Mouse (Mus musculus): ENCODE data around the gene Ubap2.

DNA sequence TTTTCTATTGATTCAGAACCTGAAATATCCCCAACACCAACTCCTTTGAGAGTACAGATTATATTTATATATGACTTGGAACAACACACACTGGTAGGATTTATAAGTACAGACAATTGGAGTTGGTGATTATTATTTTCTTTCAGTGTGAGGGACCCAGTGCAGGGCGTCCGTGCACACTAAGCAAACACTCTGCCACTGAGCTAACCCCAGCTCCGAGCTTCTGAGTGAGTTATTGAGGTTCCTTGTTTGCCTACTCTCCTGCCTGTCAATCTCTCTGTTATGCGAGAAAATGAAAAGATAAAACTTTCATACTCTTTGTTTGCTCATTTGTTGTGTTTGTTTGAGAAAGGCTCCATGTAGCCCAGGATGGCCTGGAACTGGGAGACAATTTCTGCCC lies 46.0 kb upstream of the Ubap2 start:
- TF ChIP-seq CTCF (IDR thresholded peaks at IDR 0.05; ENCODE audit: low read depth) (no peak), EP300 (IDR thresholded peaks at IDR 0.05; ENCODE audit: low read depth) (no peak)

All from heart, postnatal 0 days (tissue).